Mouse (Mus musculus): ENCODE results near the gene N4bp1.

N4bp1 gene

GRCm38 (mm10) chr8:86884489-86885463 lies at the start of gene N4bp1:
Gene N4bp1 (minus strand): TSS chr8:86885258.
- DNase-seq (ENCODE audit: low read depth): peak; percentile 68

GRCm38 (mm10) chr8:86934841-86935240 lies 49.8 kb upstream of the N4bp1 start:
- DNase-seq (ENCODE audit: low read depth): no peak

DNA sequence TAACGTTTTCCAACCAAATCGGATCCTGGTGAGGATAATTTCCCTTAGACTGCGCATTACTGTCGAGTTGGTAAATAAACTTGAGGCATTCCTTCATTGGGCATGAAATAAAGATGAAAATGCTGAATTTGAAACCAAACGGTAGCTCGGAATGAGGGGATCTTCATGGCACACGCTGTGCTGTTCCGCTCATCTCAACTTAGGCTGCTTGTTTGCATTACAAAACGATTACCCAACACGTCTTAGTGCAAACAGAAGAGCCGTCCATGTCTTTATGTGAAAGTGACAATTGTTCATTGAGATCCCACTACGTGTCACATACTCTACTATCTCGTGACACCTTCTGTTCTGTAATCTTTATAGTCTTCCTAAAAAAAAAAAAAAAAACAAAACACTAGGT lies 49.3 kb upstream of the N4bp1 start:
- no peak for DNase-seq (ENCODE audit: low read depth)

GRCm38 (mm10) chr8:86933898-86934297 lies 48.8 kb upstream of the N4bp1 start:
- peak; percentile 18 for DNase-seq (ENCODE audit: low read depth)

DNA sequence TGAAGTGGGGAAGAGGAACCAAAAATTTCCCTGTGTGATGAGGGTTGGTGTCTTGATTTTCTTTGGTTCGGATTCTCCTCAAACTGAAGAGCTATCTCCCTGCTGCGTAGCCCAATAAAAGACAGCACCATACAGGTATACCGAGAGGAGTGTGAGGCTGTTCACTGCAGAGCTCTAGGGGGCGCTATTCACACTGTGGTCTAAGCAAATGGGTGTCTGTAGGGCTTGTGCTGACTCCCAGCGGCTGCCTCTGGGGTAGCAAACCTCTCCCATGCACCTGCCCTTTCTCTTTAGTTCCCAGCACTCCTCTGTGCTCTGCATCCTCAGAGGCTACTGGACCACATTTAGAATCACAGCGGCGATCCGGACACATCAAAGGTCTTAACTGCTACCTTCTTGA lies 41.2 kb upstream of the N4bp1 start:
- no peak for DNase-seq (ENCODE audit: low read depth)

- DNase-seq (ENCODE audit: low read depth): no peak
Measured at GRCm38 (mm10) chr8:86923219-86923835, 38.3 kb upstream of the N4bp1 start.

DNA sequence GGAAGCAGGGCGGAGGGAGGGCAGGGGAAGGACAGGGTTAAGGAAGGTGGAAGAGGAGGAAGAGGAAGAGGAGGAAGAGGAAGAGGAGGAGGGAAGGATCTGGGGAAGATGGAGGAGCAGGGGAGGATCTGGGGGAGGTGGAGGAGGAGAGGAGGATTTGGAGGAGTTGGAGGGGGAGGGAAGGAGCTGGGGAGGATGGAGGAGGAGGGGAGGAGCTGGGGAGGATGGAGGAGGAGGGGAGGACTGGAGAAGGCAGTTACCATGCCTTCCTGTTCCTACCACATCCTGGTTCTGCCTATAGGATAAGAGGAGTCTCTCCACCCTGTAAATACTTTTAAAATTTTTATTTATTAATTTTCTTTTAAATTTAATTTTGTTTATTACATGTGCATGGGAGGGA lies 37.6 kb upstream of the N4bp1 start:
- no peak for DNase-seq (ENCODE audit: low read depth)

DNA sequence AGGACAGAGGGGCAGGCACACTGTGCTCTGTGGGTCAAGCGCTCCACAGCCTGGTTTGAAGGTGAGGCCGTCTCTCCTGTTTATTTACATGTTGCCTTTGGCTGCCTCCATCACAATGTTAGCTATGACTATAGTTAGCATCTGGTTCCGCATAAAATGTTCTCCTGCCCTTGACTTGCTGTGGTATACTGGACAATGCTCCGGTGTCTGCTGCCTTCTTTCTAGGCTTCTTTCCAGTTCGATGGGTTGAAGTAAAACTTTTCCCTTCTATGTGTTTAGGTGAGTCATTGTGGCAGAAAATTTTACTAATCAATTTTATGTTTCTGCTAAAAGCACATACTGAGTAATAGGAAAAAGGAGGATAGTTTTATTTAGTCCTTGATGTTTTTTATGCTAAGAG lies 37.1 kb upstream of the N4bp1 start:
- DNase-seq (ENCODE audit: low read depth): no peak

DNA sequence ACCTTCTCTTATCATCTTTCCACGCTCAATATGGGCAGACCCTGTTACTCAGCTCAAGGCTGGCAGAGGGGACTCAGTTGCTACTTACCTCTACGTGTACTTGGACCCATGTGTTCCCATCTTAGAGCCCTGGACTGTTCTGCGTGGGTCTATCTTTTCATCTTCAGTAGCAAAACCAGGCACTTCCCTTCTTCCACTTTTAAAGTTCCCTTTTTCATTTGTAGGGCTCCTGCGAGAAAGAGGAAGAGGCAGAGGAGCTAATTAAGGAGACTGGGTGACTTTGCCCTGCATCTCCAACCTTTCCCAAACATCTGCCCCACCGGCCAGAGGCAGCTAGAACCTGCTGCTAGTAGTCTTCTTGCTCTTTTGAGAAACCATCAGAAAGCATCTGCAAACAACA lies 35.9 kb upstream of the N4bp1 start:
- DNase-seq (ENCODE audit: low read depth): no peak

- no peak for DNase-seq (ENCODE audit: low read depth)
Measured at GRCm38 (mm10) chr8:86920455-86920854, 35.4 kb upstream of the N4bp1 start.

DNA sequence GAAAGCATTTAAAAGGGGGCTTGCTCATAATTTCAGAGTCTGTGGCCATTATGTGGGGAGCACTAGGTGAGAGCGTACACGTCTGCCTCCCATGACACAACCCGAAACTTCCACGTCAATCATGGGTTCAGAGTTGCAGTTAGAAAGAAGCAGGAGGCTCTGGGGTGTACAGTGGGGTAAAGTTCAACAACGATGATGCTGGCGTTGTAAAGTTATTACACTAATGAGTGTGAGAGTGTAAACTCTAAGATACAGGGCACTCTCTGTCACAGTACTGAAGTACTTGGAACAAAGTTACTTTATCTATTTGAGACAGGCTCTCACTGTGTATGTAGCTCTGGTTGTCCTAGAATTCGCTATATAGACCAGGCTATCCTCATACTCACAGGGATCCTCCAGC lies 35.0 kb upstream of the N4bp1 start:
- no peak for DNase-seq (ENCODE audit: low read depth)

- DNase-seq (ENCODE audit: low read depth): no peak
Measured at GRCm38 (mm10) chr8:86919262-86919661, 34.2 kb upstream of the N4bp1 start.

- DNase-seq (ENCODE audit: low read depth): no peak
Measured at GRCm38 (mm10) chr8:86918093-86918492, 33.0 kb upstream of the N4bp1 start.

GRCm38 (mm10) chr8:86917689-86918088 lies 32.6 kb upstream of the N4bp1 start:
- no peak for DNase-seq (ENCODE audit: low read depth)

- no peak for DNase-seq (ENCODE audit: low read depth)
Measured at GRCm38 (mm10) chr8:86916369-86916768, 31.3 kb upstream of the N4bp1 start.

DNA sequence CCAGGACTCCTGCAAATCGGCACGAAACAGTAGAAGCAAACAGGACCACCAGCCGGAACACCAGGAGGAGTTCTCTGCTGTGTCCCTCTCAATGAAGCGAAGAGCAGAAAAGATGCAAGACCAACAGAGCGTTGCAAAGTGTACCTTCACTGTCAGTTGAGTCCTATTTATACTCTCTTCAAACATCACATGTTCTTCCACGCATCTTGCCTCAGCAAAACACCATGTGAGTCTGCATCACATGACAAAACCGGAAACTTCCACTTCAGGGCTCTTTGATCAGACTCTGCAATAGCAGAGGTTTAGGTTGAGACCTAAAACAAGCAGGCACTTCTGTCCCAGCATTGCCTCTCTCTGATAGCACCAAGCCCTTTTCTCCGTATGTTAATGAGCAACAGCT lies 26.1 kb upstream of the N4bp1 start:
- no peak for DNase-seq (ENCODE audit: low read depth)

- no peak for DNase-seq (ENCODE audit: low read depth)
Measured at GRCm38 (mm10) chr8:86910250-86910649, 25.2 kb upstream of the N4bp1 start.

DNA sequence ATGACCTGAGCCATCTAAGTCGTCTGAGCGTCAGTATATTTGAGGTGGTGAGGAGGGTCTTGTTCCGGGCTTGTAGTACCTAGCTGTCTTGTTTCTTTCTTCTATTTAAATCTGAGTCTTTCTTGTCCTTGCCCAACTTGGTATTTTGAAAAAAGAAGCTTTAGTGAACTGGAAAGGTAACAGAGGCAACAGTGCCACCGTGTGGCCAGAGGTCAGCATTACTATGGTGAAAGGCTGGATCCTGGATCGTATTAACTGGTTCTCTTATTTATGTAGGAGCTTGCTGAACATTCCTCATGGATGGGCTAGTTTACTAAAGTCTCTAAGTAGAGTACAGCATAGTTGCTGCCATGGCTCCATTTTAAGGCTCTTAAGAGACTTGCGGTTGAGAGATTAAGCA lies 23.5 kb upstream of the N4bp1 start:
- peak; percentile 63 for DNase-seq (ENCODE audit: low read depth)

GRCm38 (mm10) chr8:86904911-86905310 lies 19.9 kb upstream of the N4bp1 start:
- no peak for DNase-seq (ENCODE audit: low read depth)

DNA sequence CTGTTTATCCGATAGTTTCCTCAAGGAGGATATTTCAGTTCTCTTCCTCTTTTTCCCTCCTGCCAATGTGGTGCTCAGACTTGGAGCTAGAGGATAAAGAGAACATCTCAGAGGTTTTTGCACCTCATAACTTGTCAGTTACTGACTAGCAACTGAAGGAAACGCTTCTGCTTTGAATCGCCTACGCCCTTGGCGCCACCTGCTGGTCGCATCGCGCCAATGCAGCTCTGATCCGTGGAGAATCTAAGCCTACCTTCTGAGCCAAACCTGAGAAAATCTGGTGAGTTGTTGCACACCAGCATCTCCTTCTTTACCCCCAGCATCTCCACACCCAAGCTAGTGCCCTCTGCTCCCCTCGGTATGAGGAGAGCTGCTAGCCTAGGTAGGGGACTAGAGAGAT lies 18.0 kb upstream of the N4bp1 start:
- DNase-seq (ENCODE audit: low read depth): no peak

DNA sequence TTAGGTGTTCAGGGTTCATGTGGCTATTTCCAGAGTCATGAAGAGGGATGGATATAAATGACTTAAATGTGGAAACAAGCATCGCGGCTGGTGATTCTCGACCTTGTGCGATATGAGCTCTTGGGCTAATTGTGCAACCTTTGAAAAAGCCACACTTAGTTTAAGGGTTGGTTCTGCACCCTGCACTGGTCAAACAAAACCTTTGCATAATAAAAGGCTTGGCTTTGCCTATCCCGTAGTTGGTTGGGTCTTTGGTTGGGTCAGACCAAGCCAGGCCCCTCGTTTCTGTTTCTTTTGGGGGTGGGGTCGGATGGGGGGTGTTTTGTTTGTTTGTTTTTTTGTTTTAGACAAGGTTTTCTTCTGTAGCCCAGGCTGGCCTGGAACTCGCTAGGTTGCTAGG lies 17.6 kb upstream of the N4bp1 start:
- DNase-seq (ENCODE audit: low read depth): no peak

- no peak for DNase-seq (ENCODE audit: low read depth)
Measured at GRCm38 (mm10) chr8:86901972-86902371, 16.9 kb upstream of the N4bp1 start.

DNA sequence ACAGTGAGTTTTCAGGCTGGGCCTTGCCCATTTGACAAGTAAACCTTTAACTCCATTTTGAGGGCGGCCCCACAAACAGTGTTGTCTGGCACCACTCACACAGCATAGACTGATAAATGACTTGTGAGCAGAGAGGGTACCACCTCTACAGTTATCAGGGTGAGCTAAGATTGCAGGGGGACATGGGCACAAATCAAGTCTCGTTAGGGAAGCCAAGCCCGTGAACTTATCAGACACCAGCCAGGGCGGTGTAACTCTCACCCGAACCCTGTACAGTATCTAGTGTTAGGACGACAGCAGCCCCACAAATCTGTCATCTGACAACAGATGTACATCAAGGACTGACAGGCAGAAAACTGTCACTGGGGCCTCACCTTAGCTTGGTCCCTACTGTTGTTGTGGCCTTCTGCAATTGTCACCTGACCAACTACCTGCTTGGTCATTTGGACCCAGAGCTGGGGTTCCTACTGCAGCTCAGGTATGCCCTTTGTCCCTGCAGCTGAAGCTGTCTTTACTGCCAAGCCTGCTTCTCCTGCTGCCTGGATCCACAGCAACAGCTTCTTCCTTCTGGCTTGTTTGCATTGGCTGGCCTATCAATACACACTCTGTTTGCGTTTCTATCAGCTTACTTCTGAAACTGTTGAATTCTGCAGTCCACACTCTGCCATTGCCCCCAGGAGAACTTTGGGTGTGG lies 12.8 kb upstream of the N4bp1 start:
- DNase-seq (ENCODE audit: low read depth): no peak

All from fibroblast of lung, adult 2 months (primary cell).